Mouse (Mus musculus) cortical plate, adult 2 months (tissue): ENCODE measurements around the gene Qprt.

Source experiments
- CTCF ChIP-seq: fragments of 200-500 bp; IDR thresholded peaks from 2 replicates; pipeline ENCODE4 v1.5.1; 2011; ENCODE audit warnings: mild to moderate bottlenecking, control low read depth, low read length; ENCODE audit not compliant: insufficient read depth; ENCODE audit errors: extremely low read depth
- POLR2A ChIP-seq: fragments of 200-500 bp; IDR thresholded peaks from 2 replicates; pipeline ENCODE4 v1.6.1; 2011; ENCODE audit warnings: mild to moderate bottlenecking, low read length, control low read depth; ENCODE audit not compliant: insufficient read depth; ENCODE audit errors: extremely low read depth

GRCm38 (mm10) chr7:127164002-127164401 lies 42.0 kb upstream of the Qprt start:
- no peak for TF ChIP-seq POLR2A
- TF ChIP-seq CTCF = no peak
